Mouse (Mus musculus): ENCODE results near the gene Ccdc12. TPM values are rescaled to one million over a fixed set of nuclear protein-coding genes. Genes with fewer than 3 reads are reported as not detected.

Gene Ccdc12
- total and polyA plus RNA-seq, 3 experiments: 85.2 to 104 (median 97.8) TPM

DNA sequence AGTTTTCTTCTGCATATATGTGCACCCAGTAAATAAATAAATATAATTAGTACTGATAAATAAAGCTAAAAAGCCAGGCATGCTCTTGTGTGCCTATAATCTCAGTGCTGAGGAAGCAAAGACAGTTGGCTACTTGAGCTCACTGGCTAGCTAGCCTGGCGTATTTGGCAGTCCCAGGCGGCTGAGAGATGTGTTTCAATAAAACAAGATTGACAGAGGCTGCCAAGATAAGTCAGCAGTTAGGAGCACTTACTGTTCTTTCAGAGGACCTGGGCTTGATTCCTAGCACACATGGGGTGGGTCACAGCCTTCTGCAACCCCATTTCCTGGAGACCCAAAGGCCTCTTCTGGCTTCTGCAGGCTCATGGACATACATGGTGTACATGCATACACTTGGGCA lies 31.5 kb downstream of the Ccdc12 start:
- Histone ChIP-seq H3K4me2 (ENCODE audit: insufficient read depth, low read depth, poor library complexity, severe bottlenecking) (no peak overlapping the region), H3K9ac (ENCODE audit: insufficient read depth, low read depth) (no peak overlapping the region), H3K79me2 (replicated peaks; ENCODE audit: control insufficient read depth, extremely low read depth, insufficient read depth, poor library complexity, severe bottlenecking) (0 out of 2 replicates have a peak, but pooled peaks cover 3% of the 10 kb centered on the region), H3K9me3 (replicated peaks; ENCODE audit: low read length) (no peaks in the 10 kb centered on the region), H3K27ac (ENCODE audit: insufficient read depth, low read depth) (no peak overlapping the region), H3K27me3 (replicated peaks) (no peaks in the 10 kb centered on the region), H3K4me3 (replicated peaks in 1 of 3; ENCODE audit: low read depth in 2 of 3, low read length in 2 of 3, poor library complexity in 1 of 3) (no peak overlapping the region), H3K4me1 (ENCODE audit: control insufficient read depth in 1 of 2, insufficient read depth in 2 of 2) (peaks cover 0 to 44% of the 10 kb centered on the region in 2 experiments; a peak in 2 of 4 replicates), H3K36me3 (replicated peaks in 1 of 2; ENCODE audit: control insufficient read depth in 1 of 2, insufficient read depth in 1 of 2, low read length in 1 of 2) (peaks cover 3 to 70% of the 10 kb centered on the region in 2 experiments)
- in situ Hi-C loops (cut with MboI; ENCODE audit: low pct_ligation_motif_present, low pct_unique_long_range_greater_than_20kb, low sequenced_read_pairs) (no loop called here), dilution Hi-C loops (cut with MboI; ENCODE audit: extremely low pct_ligation_motif_present, extremely low pct_unique_long_range_greater_than_20kb, low sequenced_read_pairs) (no loop called here)
- DNase-seq (ENCODE audit: extremely low read depth): no peak
- no peak for TF ChIP-seq RCOR1 (conservative IDR thresholded peaks at IDR 0.05; ENCODE audit: low read depth, low read length)
- TF ChIP-seq PAX5 (IDR thresholded peaks at IDR 0.05; ENCODE audit: low read length): no peak
- TF ChIP-seq POLR2A (IDR thresholded peaks at IDR 0.05; ENCODE audit: low read depth, low read length): no peak
- TF ChIP-seq MAX (IDR thresholded peaks at IDR 0.05; ENCODE audit: low read length): no peak
- no peak for TF ChIP-seq POLR2AphosphoS2 (IDR thresholded peaks at IDR 0.05; ENCODE audit: low read depth, low read length)
- TF ChIP-seq RAD21 (IDR thresholded peaks at IDR 0.05; ENCODE audit: low read depth, low read length): no peak
- TF ChIP-seq GABPA (IDR thresholded peaks at IDR 0.05; ENCODE audit: insufficient replicate concordance, low read depth, low read length): no peak
- no peak for TF ChIP-seq ZMIZ1 (IDR thresholded peaks at IDR 0.05; ENCODE audit: low read depth, low read length)
- TF ChIP-seq MYC (IDR thresholded peaks at IDR 0.05; ENCODE audit: low read depth, low read length): no peak
- no peak for TF ChIP-seq EP300 (IDR thresholded peaks at IDR 0.05; ENCODE audit: low read length)
- no peak for TF ChIP-seq KAT2A (IDR thresholded peaks at IDR 0.05; ENCODE audit: insufficient replicate concordance, low read length)
- no peak for TF ChIP-seq CHD2 (IDR thresholded peaks at IDR 0.05; ENCODE audit: low read length)

DNA sequence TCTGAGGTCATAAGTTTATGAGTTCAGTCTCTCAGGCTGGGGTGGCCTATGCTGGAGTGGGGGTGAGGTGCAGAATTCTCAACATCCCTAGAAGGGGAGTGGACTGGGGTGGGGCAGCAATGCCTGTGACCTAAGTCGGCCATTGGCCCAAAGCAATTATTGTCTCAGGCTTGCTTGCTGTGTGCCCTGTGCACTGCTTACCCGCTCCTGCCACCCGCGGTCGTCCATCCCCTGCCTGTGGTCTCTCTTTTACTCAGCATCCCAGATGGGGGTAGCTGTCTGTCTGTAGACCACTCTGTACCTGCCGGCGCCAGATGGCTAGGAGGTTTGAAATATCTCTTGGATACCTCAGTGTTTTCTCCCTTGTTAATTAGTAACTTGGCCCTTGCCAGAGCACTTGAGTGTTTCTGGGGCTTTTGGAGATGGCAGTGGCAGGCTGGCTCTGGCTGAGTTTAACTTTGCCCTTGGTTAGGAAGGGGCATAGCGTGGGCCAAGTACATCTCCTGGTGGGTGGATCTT lies 33.0 kb downstream of the Ccdc12 start:
- no peak for TF ChIP-seq RCOR1 (conservative IDR thresholded peaks at IDR 0.05; ENCODE audit: low read depth, low read length)
- no peak for TF ChIP-seq USF2 (conservative IDR thresholded peaks at IDR 0.05; ENCODE audit: low read depth, low read length)
- no peak for TF ChIP-seq JUN (IDR thresholded peaks at IDR 0.05; ENCODE audit: insufficient read depth, low read depth, low read length)
- TF ChIP-seq CHD1 (IDR thresholded peaks at IDR 0.05; ENCODE audit: low read depth, low read length): no peak
- TF ChIP-seq HCFC1 (IDR thresholded peaks at IDR 0.05; ENCODE audit: low read depth, low read length): no peak
- TF ChIP-seq MAX (IDR thresholded peaks at IDR 0.05; ENCODE audit: low read length): no peak
- TF ChIP-seq ETS1 (conservative IDR thresholded peaks at IDR 0.05; ENCODE audit: low read depth, low read length): no peak
- no peak for TF ChIP-seq UBTF (IDR thresholded peaks at IDR 0.05; ENCODE audit: low read depth, low read length)
- no peak for TF ChIP-seq E2F4 (IDR thresholded peaks at IDR 0.05; ENCODE audit: insufficient replicate concordance, low read depth, low read length)
- no peak for TF ChIP-seq POLR2AphosphoS2 (IDR thresholded peaks at IDR 0.05; ENCODE audit: low read depth, low read length)
- no peak for TF ChIP-seq SIN3A (IDR thresholded peaks at IDR 0.05; ENCODE audit: low read length)
- dilution Hi-C loops (cut with MboI; ENCODE audit: extremely low pct_ligation_motif_present, extremely low pct_unique_long_range_greater_than_20kb, low sequenced_read_pairs) (no loop called here), in situ Hi-C loops (cut with MboI; ENCODE audit: low pct_ligation_motif_present, low pct_unique_long_range_greater_than_20kb, low sequenced_read_pairs) (no loop called here)
- no peaks in the 10 kb centered on the region for H3K9me3 ChIP-seq (replicated peaks; ENCODE audit: low read length)
- H3K4me1 ChIP-seq (ENCODE audit: control insufficient read depth in 1 of 2, insufficient read depth in 2 of 2): peaks cover 0 to 30% of the 10 kb centered on the region in 2 experiments; a peak in 2 of 4 replicates
- no peak overlapping the region for H3K4me3 ChIP-seq (replicated peaks in 1 of 3; ENCODE audit: low read depth in 2 of 3, low read length in 2 of 3, poor library complexity in 1 of 3)
- H3K79me2 ChIP-seq (replicated peaks; ENCODE audit: control insufficient read depth, extremely low read depth, insufficient read depth, poor library complexity, severe bottlenecking): 0 out of 2 replicates have a peak, but pooled peaks cover 3% of the 10 kb centered on the region
- no peaks in the 10 kb centered on the region for H3K27me3 ChIP-seq (replicated peaks)
- H3K9ac ChIP-seq (ENCODE audit: insufficient read depth, low read depth): no peak overlapping the region
- no peak overlapping the region for H3K4me2 ChIP-seq (ENCODE audit: insufficient read depth, low read depth, poor library complexity, severe bottlenecking)
- peaks cover 10 to 73% of the 10 kb centered on the region in 2 experiments for H3K36me3 ChIP-seq (replicated peaks in 1 of 2; ENCODE audit: control insufficient read depth in 1 of 2, insufficient read depth in 1 of 2, low read length in 1 of 2)
- no peak overlapping the region for H3K27ac ChIP-seq (ENCODE audit: insufficient read depth, low read depth)
- DNase-seq (ENCODE audit: extremely low read depth): no peak

All from CH12.LX (cell line).